Mouse (Mus musculus) testis, postnatal 14 days (tissue): ENCODE measurements around the gene Grap2.

Experiments
- DNase-seq: peaks from one replicate; pipeline ENCODE4 v3.0.0; 2021; ENCODE audit warnings: low spot score

The Grap2 gene

DNA sequence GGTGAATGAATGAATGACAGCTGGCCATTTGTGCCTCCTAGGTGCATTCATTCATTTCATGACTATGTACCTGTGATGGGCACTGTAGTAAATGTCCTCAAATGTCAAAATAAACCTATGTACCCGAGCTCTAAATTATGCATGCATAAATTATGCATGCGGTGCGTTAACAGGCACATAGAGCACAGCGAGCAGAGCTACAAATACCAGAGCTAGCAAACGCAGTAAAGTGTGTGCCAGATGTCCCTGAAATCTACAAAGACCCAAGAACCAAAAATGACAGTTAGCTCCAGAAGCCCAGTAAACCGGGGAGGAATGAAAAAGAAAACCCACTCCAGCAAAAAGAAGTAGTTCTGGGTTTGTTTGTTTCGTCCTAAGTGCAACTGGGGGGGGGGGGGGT lies 29.1 kb downstream of the Grap2 start:
- no peak for DNase-seq

DNA sequence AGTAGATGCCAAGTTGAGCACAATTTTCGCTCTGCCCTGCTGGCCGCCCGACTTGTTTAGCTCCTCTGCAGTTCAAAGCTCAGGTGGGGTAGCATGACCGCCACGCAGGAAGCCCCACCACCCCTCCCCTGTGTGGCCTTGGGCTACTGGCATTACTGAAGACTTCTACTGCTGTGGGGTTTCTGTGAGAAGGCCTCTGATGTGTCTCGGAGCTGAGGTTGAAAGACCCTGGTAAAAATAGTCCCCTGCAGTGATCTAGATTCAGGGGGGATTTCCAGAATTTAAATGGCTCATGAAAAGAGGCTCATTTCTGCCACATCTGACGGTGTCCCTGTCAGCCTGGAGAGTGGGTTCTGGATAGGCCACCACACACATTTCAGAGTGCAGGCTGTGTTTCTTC lies 30.1 kb downstream of the Grap2 start:
- no peak for DNase-seq

DNA sequence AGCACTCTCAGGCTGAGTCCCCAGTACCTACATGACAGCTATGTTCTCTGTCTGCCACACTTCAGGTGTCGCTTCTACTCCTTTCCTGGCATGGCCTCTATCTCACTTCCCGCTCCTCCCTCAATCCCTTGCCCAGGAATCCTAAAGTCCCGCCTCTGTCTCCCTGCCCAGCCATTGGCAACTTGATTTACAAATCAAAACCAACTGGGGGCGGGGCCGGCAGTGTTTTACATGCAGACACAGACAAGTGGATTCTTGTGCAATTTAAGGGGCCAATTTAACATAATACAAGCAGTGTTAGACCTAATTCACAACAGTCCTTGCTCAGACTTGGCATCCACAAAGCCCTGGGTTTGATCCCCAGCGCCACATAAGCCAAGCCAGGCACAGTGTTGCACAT lies 31.6 kb downstream of the Grap2 start:
- no peak for DNase-seq

DNA sequence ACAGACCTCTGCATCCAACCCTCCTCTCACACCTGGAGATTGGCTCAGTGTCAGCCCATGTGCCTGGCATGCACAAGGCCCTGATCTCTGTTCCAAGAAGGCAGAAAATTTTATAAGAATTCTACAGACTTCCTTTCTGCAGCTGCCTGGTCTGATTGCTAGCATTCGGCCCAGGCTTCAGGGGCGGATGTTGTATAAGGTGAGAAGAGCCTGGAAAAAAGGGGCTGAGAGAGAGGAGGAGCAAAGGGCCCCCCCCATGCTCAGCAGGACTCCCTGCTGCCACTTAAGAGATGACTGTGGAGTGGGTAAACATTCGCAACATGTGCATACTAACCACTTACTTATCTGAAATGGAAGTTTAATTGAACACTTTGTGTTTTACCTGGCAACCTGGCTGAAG lies 35.6 kb downstream of the Grap2 start:
- DNase-seq: no peak

DNA sequence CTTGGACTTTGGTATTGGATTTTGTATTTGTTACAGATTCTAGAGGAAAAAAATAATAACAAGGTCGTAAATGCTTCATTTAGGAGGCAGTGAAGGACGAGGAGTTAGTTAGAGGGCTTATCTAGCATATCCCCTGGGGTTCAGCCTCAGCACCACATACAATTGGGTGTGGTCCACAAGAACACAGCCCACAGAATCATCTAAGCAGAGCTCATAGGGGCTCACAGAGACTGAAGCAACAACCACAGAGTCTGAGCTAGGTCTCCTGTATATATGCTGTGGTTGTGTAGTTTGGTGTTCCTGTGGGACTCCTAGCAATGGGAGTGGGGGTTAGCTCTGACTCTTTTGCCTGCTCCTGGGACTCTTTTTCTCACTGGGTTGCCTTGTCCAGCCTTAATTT lies 37.9 kb downstream of the Grap2 start:
- DNase-seq: no peak

DNA sequence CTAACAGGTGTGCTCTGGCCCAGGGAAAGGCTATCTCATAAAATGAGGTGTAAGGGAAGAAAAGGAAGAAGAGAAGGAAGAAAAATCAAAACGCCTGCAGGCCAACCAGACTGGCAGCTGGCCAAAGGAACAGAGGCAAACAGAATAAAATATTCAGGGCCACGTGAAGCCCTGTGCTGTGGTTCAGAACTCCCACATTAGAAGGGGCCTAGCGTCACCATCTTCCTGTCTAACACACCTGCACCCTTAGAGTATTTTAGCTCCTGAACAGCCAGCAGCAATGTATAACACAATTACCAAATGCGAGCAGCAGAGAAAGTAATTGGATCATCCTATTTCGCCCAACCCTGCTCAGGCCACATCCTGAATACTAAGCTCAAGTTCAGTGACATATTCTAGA lies 39.1 kb downstream of the Grap2 start:
- DNase-seq: no peak

DNA sequence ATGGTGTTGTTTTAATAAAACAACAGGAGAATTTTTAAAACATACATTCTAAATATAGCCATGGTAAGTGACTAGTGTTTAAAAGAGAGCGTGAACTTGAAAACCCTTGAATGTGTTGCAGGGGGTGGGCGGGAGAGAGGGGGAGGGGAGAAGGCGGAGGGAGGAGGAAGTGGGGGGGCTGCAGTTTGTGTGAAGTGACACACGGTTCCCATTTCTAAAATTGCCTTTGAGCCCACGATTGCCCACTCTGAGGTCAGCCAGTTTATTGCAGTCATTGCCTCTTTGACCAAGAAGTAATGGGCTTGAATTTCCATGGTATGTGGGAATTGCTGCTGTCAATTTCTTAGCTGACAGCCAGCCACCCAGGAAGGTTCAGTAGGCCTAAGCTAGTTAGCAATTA lies 41.5 kb downstream of the Grap2 start:
- no peak for DNase-seq

DNA sequence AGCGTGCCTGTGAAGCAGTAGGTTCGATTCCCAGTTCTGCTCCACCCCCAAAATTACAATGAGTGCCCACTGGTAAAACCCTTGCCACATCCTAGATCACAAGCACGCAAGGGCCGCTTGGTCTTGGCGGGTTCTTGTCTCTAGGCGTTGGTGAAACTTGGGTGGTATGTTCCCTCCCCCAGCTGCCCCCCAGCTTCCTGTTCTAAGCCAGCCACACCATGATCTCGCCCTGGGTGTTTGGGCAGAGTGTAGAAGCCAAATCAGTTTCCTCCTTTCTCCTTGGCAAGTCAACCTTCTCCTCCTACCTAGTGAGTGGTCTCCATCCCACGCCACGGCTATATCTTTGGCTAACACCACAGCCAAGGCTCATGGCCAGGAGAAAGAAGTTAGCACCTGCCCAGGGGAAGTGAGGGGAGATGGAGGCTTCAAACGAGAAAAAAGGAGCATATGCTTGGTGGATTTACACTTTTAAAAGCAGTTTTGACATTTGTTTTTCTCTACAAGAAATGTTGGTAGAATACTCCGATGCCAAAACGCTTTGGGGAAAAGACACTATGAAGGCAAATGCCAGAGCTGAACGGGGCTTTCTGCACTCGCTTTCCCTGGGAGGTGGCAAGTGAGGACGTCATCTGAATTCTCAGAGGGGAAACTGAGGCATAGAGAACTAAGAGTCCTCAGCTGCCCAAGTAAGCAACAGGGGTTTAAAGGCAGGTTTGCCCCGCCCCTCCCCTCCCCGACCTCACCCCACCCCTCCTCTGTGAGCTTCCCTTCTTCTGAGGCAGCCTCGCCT lies 42.3 kb downstream of the Grap2 start:
- no peak for DNase-seq

DNA sequence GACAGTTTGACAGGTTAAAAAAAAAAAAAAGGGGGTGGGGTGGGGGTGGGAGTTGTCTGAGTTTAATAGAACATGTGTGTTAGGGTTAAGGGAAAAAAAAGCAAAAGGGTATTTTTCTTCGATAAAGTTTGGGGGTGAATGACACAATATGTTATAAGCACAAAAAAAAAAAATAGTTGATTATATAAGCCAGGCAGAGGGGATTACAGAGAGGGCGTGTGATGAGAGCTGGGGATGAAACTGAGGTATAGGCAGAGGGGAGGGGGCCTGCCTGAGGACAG lies 42.8 kb downstream of the Grap2 start:
- DNase-seq: no peak

DNA sequence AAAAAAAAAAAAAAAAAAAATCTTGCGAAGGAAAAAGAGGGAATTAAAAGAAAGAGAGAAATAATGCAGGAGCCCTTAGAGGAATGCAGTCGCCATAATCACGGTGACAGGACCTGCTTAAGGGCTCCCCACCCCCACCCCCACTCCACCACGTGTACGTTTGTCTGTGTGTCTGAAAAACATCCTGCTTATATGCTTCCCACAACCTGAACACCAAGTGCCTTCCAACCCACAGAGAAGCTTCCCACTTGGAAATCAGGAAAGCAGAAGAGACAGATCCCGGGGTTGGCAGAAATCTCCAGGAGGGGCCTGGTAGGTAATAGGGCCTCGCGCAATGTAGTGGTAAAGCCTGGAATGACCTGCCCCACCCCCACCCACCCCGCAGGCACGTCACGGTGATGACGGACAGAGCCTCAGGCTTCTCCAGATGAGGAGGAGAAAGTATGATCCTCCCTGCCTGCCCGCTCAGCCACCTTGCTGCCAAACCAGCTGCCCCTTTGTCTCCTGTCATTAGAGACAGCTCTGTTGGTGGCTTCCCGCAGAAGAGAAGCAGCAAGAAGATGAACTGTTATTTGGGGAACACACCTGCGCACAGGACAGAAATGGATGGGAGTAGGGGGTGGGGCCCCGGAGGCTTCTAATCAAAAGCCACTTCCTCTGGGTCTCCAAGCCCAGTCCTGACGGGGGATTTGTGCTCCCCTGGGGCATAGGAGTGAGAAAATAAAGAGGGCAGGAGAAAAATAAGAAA lies 43.4 kb downstream of the Grap2 start:
- DNase-seq: no peak

DNA sequence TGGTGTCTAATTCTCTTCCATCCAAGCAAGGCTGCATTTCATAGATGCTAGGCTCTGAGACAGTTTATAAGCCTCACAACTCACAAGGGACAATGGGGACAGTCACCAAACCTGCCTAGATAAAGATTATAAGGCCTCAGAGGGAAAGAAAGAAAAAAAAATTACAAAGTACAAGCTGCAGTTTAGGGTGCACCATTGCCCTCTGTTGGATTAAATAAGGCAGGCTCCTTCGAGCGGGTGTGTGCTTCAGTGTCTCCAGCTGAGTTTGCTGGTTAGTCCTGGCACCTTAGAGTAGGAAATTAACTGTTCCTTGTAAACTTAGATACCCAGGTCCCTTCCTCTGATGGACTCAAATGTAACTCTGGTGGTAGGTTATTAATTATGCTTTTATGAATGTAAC lies 45.4 kb downstream of the Grap2 start:
- DNase-seq: no peak

DNA sequence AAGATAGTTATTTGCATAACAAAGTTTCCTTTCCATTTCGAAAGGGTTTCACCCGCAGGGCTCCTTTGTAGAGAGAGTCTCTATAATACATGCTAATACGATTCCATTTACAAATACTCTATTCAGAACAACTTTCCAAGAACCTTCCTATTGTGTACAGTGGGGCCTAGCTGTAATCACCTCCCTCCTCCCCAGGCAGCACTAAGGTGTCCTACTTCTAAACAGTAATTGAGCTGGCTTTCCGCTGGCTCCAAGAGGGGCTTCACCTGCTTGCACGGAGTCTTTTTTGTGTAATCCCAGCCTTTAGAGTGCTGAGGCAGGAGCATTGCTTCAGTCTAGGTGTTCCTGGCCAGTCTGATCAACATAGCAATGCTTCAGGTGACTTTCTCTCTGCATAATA lies 46.8 kb downstream of the Grap2 start:
- DNase-seq: no peak

DNA sequence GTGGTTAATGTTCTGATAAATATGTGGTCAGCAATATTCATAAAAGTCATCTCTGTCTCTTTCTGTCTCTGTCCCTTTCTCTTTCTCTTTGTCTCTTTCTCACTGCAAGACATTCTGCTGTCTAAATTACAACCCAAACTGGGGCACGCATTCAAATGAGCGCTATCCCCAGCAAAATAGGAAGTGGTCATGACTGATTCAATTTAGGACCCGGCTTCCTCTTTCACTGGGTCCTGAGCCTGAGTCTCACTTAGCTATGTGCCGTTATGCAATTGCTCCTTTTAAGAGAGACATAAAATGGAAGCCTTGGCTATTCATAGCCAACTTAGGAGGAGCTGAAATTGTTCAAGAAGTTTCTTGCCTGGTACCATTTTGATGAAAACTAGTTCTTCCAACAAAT lies 47.4 kb downstream of the Grap2 start:
- no peak for DNase-seq

DNA sequence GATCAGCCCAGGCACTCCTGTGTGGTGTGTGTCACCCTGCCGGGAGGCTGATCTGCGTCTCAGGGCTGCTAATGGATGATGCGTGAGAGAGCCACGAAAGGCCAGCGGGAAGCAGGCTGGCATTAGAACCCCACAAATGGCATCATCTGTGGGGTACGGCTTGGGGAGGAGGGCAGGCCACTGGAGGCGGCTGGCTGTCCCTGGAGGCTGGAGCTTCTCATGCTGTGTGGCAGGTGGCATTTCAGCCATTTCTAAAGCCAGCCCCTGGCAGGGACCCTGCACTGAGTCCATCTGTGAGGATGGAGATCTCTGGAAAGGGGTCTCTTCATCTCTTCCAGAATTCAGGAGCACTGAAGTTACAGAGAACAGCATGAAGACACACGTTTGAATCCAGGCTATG lies 48.0 kb downstream of the Grap2 start:
- no peak for DNase-seq

DNA sequence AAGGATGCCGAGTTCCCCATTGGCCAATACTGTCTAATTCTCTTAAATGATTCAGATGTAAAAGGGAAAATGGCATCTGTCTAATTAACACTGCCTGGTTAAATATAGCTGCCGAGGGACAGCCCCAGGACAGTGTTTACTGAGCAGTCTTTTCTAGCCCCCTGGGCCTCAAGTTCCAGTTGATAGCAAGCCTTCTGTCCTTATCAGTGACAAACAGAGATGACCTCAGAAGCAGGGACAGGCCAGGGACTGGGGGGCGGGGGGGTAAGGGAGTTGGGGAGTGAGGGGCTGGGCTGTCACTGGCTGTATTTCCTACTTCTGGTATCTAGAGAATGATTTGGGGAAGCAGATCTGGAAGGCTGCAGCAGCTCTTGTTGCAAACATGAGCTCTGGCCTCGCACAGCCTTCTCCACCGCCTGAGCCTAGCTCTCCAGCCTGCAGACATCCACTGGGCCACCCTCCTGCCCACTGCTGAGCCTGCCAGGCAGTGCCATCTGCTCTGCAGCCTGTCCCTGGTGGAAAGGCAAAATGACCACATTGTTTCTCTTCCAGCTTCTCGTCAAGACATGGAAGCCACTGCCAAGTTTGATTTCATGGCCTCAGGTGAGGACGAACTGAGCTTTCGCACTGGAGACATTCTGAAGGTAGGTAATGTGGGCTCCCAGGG lies 50.9 kb downstream of the Grap2 start:
- DNase-seq: no peak

DNA sequence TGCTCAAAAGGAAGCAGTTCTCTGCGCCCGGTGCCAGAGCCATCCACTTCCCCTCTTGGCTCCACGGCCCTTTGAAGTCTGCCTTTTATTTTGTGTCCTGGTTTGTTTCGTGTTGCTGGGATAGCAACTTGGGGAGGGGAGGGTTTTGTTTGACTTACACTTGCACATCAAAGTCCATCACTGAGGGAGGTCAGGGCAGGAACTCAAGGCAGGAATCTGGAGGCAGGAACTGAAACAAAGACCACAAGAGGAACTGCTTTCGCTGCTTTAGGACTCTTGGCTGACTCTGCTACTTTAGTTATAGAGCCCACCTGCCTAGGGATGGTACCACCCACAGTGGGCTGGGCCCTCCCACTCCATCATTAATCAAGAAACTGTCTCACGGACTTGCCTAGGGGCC lies 54.1 kb downstream of the Grap2 start:
- DNase-seq: no peak

DNA sequence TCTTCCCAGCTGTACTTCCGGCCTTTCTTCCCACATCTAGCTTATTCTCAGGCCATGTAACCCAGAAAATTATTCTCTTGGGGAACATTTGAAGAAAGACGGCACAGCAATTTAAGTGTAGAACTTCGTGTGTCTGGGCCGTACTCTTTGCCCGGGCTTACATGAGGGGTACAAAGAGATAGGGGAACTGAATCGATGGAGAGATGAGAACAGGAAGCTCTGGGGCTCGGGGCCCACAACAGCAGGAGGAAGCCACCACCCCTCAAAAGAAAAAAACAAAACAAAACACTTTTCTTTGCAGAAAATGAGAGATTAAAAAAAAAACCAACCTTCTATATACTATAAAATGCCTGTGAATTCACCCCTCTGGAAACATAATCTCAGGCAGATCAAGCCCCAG lies 57.8 kb downstream of the Grap2 start:
- no peak for DNase-seq

DNA sequence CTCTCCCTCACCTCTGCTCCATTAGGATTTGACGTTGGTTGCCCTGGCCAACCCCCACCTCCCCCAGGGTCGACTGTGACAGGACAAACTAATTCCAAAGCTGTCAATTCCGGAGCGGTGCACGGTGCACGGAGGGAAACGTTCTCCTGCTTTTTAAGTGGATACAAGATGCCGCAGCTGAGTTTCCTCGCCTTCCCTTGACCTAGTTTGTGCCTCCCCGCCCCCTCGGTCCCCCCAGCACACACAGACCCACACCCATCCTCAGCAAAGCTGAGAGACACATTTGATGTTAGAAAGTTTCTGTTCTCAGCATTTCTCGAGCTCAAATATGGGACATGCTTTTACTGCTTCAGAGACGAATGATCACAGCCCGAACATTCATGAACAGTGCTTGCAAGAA lies 58.3 kb downstream of the Grap2 start:
- no peak for DNase-seq

DNA sequence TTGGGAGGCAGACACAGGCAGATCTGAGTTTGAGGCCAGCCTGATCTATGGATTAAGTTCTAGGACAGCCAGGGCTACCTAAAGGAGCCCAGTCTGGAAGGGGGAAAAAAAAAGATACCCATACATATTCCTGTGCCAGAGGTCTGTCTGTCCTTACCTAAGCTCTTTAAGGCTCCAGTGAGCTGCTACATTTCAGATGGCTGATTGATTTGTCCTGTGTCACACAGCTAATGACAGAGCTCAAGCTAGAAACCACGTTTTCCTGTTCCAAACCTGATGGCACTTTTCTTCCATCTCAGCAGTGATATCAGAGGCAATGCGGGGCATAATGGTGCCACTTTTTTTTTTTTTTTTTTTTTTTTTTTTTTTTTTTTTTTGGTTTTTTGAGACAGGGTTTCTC lies 58.9 kb downstream of the Grap2 start:
- DNase-seq: no peak

DNA sequence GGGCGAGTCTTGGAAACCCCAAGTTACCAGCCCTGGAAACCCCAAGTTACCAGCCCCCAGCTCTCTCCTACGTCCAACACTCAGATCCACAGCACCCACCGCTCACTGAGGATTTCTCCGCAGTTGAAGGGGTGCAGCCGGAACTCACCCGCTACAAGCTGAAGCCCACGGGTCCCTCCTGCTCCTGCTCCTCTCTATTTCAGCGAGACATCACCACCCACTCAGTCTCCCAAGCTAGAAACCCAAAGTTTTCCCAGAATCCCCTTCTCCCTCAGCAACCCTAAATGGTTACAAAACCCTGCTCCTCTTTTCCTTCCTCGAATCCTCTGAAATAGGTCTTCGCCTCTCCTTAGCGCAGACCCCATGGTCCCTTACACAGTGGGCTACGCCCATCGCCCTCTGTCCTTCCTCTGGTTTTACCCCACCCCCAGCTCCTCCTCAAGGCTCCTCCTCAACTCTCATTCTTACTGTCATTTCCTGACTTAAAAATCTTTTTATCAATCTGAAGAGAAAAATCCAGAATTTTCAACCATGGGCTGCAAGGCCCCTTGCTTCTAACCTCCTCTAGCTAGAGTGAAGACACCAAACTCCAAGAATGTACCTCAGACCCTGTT lies 60.0 kb downstream of the Grap2 start:
- no peak for DNase-seq

DNA sequence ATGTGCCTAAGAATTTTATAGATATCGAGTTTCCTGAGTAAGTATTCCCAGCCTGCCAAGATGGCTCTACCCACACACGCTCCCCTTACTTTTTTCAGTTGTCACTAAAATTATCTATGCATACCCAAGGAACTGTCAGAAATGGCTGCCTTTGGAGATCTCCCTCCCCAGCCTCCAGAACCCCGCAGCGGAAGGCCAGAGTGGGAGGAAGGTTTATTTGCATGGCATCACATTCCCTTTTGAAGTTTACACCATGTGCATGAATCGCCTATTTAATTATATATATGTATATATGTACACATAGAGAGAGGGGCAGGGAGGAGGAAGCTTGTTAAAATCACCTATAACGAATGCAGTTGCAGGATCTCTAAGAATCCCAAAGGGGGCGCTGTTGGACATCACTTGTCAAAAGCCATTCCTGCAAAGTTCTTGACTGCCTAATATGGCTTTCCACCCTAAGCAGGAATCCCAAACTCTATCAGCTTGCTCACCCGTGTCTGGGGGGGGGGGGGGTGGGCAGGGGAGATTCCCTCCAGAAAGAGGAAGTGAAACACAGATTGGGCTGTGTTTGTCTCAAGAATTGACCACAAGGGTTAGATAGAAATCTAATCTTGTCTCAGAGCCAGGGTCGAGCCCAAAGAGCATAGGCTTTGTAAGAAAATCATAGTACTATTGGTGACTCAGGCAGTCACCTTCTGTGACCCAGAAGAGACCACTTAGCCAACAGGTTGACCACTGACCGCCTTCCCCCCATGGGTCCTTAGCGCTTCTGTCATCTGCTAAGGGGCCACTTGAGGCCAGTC lies 62.2 kb downstream of the Grap2 start:
- DNase-seq: peak; percentile 31

DNA sequence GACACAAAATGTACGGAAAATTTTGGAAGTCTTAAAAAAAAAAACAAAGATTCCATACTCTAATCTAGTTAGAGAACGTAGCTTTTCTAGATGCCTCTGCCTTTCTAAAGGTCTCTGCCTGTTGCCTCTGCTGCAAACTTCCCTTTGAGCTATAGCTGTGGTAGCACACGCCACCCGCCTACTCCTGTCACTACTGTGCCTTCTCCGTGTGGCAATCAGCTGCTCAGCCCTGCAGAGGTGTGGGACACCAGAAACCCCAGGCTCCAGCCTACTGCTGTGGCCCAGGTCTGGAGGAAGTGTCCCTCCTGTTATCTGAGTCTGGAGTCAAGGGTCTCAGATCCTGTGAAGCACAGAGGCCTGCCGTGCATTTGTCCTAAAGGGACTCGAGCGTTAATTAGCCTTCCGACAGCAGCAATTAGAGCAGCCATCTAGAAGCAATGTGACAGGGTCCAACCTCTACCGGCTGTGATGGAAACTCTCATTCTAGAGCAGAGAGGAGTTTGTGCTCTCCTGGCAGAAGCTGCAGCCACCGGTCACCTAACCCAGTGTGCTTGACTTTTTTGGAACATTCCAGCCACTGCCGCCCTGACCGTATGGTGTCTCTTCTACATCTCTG lies 64.5 kb downstream of the Grap2 start:
- DNase-seq: no peak
